Mouse (Mus musculus) kidney, embryonic 15.5 days (tissue): ENCODE results near the gene Rnf217. TPM values are rescaled to one million over a fixed set of nuclear protein-coding genes. Genes with fewer than 3 reads are reported as not detected.

Experiments used
- ATAC-seq: fragments of 200-750 bp; cut with Nextera tagmentation; replicated peaks from 2 replicates; pipeline ENCODE4 v1.8.0; 2017; ENCODE audit warnings: moderate TSS enrichment; ENCODE audit not compliant: low FRiP score
- H3K27ac ChIP-seq: fragments of 300-500 bp; sonication (generic); 2 replicates; pipeline ENCODE4 v1.5.1; 2015; ENCODE audit warnings: mild to moderate bottlenecking, inconsistent platforms
- H3K27me3 ChIP-seq: fragments of 300-500 bp; sonication (generic); 2 replicates; pipeline ENCODE4 v1.6.1; 2015; ENCODE audit warnings: inconsistent platforms
- H3K36me3 ChIP-seq: fragments of 300-500 bp; sonication (generic); 2 replicates; pipeline ENCODE4 v1.6.1; 2015; ENCODE audit warnings: inconsistent platforms
- H3K4me1 ChIP-seq: fragments of 300-500 bp; sonication (generic); 2 replicates; pipeline ENCODE4 v1.6.1; 2015; ENCODE audit warnings: inconsistent platforms
- H3K4me2 ChIP-seq: fragments of 300-500 bp; sonication (generic); 2 replicates; pipeline ENCODE4 v1.6.1; 2015; ENCODE audit warnings: moderate library complexity, mild to moderate bottlenecking, inconsistent platforms
- H3K4me3 ChIP-seq: fragments of 300-500 bp; sonication (generic); replicated peaks from 2 replicates; pipeline ENCODE4 v1.5.1; 2015; ENCODE audit warnings: mild to moderate bottlenecking, inconsistent platforms
- H3K9ac ChIP-seq: fragments of 300-500 bp; sonication (generic); 2 replicates; pipeline ENCODE4 v1.6.1; 2015; ENCODE audit warnings: mild to moderate bottlenecking, inconsistent platforms
- H3K9me3 ChIP-seq: fragments of 300-500 bp; sonication (generic); replicated peaks from 2 replicates; pipeline ENCODE4 v1.6.1; 2016; ENCODE audit warnings: inconsistent platforms
- WGBS: fragments of 180-500 bp; shearing (Covaris S2); methylation state at CpG from one replicate; pipeline ENCODE4 v1.1.7; 2015; ENCODE audit warnings: mixed read lengths; 5-methylcytosine and 5-hydroxymethylcytosine counted together
- polyA plus RNA-seq: library from polyadenylated mRNA; unstranded; fragments of >200 nt; fragmentation: Nextera tagmentation; extraction: Ambion mirVana; gene quantifications from 2 replicates; pipeline ENCODE4 v1.2.1, GENCODE M21; 2015

Rnf217 gene
- polyA plus RNA-seq, 1 experiment from 2014 or later: 1.5 TPM

DNA sequence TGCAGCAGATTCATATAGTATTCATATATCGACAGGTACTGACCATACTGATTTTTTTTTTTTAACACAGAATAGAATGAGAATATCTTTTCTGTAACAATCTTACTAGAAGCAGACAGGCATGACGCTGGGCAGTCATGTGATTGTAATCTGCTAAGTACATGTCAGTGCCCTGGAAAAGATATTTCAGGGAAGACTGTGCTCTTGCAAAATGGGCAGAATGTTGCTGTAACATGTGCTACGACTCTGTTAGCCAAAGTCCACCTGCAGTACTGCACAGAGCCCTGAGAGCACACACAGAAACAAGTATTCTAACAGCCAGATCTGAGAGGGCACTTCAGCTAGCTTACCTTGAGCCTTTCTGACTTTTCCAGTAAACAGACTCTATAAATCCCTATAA is 83.3 kb downstream of the Rnf217 start:
- H3K27ac ChIP-seq: no peak overlapping the region
- H3K9me3 ChIP-seq: no peaks in the 10 kb centered on the region
- H3K4me1 ChIP-seq: no peaks in the 10 kb centered on the region
- H3K27me3 ChIP-seq: no peaks in the 10 kb centered on the region
- H3K9ac ChIP-seq: no peak overlapping the region
- no peak overlapping the region for H3K4me2 ChIP-seq
- no peak for ATAC-seq
- 84% methylated on average over 3 of the region's 3 CpGs for WGBS
- peaks cover 7% of the 10 kb centered on the region; the same call in 1 of the 2 replicates for H3K36me3 ChIP-seq
- H3K4me3 ChIP-seq: no peak overlapping the region

DNA sequence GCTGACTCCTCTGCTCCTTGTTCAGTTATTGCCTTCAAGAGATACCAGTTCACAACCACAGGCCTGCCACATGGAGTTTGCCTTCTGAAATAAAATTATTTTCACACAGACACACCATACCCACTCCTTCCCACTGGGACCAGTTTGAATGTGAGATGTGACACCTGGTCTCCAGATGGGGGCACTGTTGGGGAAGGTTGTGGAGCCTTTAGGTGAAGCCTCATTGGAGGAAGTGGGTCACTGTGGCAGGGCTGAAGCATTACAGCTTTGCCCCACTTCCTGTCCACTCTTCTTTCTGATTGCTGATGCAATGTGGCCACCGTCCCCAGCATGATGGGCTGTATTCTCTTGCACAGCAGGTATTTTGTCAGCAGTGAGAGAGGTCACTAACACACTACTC is 89.6 kb downstream of the Rnf217 start:
- Histone ChIP-seq H3K36me3 (peaks cover 9% of the 10 kb centered on the region; the same call in 1 of the 2 replicates), H3K4me3 (no peak overlapping the region), H3K4me2 (no peak overlapping the region), H3K27me3 (no peaks in the 10 kb centered on the region), H3K4me1 (no peaks in the 10 kb centered on the region), H3K9ac (no peak overlapping the region), H3K27ac (no peak overlapping the region), H3K9me3 (no peaks in the 10 kb centered on the region)
- WGBS: 71% methylated on average over 1 of the region's 1 CpGs
- no peak for ATAC-seq

DNA sequence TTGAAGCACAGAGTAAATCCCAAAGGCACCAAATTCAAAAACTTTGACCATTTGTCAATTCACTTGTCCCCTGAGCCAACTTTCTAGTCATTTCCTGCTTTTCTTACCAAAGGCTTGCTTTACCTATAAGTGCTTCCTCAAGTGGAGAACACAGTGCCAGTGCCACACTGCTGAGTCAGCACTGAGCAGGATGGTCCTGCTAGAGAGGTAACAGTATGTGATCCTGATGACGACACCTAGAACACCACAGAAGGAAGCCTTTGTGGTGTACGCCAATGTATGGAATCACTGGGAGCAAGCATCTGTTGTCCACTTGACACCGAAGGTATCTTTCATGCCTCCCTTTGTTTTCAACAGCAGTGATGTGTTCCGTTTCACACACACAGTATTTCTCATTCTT is 90.8 kb downstream of the Rnf217 start:
- WGBS: 91% methylated on average over 4 of the region's 4 CpGs
- H3K4me1 ChIP-seq: no peaks in the 10 kb centered on the region
- H3K27ac ChIP-seq: no peak overlapping the region
- no peak overlapping the region for H3K4me2 ChIP-seq
- no peaks in the 10 kb centered on the region for H3K9me3 ChIP-seq
- ATAC-seq: no peak
- peaks cover 9% of the 10 kb centered on the region; the same call in 1 of the 2 replicates for H3K36me3 ChIP-seq
- no peak overlapping the region for H3K4me3 ChIP-seq
- H3K9ac ChIP-seq: no peak overlapping the region
- H3K27me3 ChIP-seq: no peaks in the 10 kb centered on the region

DNA sequence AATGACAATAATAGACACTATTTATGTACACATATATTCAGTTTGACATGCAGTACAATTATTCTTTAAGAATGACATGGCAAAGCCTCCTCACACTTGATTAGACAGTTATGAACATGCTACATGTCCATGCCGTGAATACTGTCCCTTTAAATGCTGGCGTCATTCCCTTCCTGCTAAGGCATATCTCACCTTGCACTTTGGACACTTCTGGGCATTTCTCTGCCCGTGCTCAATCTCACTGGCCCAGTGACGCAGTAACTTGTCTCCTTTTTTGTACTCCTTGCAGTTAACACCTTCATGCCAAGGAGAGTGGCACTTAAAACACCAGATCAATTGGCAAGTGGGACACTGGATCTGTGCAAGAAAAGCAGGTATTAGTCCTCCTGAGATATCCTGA is 91.8 kb downstream of the Rnf217 start:
- Histone ChIP-seq H3K9me3 (no peaks in the 10 kb centered on the region), H3K4me2 (no peak overlapping the region), H3K36me3 (peaks cover 9% of the 10 kb centered on the region; the same call in 1 of the 2 replicates), H3K4me1 (no peaks in the 10 kb centered on the region), H3K4me3 (no peak overlapping the region), H3K27me3 (no peaks in the 10 kb centered on the region), H3K9ac (no peak overlapping the region), H3K27ac (no peak overlapping the region)
- WGBS: 59% methylated on average over 4 of the region's 4 CpGs
- ATAC-seq: no peak

DNA sequence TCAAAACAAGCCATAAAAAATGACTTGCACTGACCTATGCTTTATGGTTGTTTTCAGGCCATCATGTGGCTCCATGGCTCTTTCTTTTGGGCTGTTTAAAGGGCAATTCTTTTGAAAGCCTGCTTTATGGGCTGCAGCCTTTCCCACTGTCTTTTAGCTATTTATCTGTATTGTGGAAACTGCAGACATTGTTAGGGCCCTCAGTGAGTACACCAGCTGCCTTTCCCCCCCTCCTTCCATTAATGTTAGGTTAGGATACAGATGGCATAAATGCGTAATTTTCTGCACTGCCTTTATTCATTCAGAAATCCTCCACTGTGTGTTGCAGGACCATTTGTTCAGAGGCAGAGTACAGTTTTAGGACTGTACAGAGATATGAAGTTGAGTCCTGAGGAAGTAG is 93.1 kb downstream of the Rnf217 start:
- no peak overlapping the region for H3K9ac ChIP-seq
- no peak overlapping the region for H3K4me2 ChIP-seq
- no peak overlapping the region for H3K27ac ChIP-seq
- peaks cover 4% of the 10 kb centered on the region; the same call in 1 of the 2 replicates for H3K36me3 ChIP-seq
- no peak overlapping the region for H3K4me3 ChIP-seq
- no peak for ATAC-seq
- WGBS: 50% methylated on average over 1 of the region's 1 CpGs
- no peaks in the 10 kb centered on the region for H3K4me1 ChIP-seq
- no peaks in the 10 kb centered on the region for H3K27me3 ChIP-seq
- H3K9me3 ChIP-seq: no peaks in the 10 kb centered on the region

DNA sequence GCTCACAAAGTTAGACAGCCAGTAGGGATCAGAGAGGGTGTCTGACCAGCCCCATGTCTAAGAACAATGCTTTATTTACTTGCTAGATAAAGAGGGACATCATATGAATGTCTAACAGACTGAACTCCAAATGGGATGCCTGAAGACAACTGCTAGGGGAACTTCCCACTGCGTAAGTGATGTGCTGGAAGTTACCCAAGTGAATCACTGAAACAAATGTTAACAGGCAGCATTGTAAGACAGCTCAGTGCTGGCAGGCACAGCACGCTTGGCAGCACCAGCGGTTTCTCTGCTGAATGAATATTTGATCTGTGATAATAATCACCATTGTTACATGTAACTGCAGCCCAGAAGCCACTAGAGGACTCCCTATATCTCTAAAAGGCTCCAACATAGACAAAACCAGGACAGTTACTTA is 104.8 kb downstream of the Rnf217 start:
- no peak for ATAC-seq
- no peaks in the 10 kb centered on the region for H3K27me3 ChIP-seq
- H3K4me3 ChIP-seq: no peak overlapping the region
- H3K9ac ChIP-seq: no peak overlapping the region
- H3K4me1 ChIP-seq: no peaks in the 10 kb centered on the region
- no peak overlapping the region for H3K27ac ChIP-seq
- WGBS: 81% methylated on average over 3 of the region's 3 CpGs
- H3K36me3 ChIP-seq: peaks cover 15% of the 10 kb centered on the region; the same call in 1 of the 2 replicates
- no peak overlapping the region for H3K4me2 ChIP-seq
- H3K9me3 ChIP-seq: no peaks in the 10 kb centered on the region

DNA sequence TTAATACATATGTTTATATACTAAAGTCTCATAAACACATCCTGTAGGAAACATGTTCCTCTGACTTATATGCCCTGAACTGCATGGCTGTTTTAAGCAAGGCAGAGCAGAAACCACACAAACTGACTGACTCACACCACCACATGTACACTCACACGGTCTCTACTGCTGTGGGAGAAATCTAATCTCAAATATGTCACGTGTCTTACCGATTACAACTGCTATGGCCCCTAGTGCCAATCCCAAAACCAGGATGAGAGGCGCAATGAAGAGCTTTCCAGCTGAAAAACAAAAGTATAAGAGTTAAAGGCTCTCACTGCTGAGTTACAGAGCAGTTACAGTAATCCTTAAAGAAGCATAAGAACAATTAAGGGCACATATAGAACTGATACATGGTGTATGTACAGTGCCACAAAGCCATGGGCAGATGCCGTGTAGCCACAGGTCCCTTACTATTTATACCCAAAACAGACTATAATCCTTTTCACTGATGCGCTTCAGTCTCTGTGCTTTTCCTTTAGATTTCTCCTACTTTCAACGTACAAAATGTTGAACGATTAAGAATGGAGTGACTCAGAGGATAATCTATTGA is 105.3 kb downstream of the Rnf217 start:
- no peaks in the 10 kb centered on the region for H3K4me1 ChIP-seq
- no peak overlapping the region for H3K4me2 ChIP-seq
- H3K27me3 ChIP-seq: no peaks in the 10 kb centered on the region
- no peak overlapping the region for H3K9ac ChIP-seq
- 88% methylated on average over 8 of the region's 8 CpGs for WGBS
- peaks cover 10% of the 10 kb centered on the region; the same call in 1 of the 2 replicates for H3K36me3 ChIP-seq
- no peak for ATAC-seq
- H3K27ac ChIP-seq: no peak overlapping the region
- H3K9me3 ChIP-seq: no peaks in the 10 kb centered on the region
- H3K4me3 ChIP-seq: no peak overlapping the region

DNA sequence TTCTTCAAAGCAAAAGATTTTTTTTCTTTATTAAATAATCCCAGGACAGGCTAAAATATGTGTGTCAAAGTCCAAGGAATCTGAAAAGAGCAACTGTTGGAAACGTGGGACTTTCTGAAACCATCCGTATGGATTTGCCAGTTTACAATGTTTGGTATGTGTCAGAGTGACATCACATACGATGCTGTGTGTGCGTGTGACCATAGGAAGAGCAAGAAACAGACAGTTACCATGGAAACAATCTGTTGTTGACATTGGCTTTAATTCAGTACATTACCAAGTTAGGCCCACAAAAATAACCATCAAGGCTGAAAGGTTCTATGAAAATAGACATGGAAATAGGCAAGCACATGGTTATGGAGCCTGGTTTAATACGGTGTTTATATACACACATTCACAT is 107.3 kb downstream of the Rnf217 start:
- H3K4me1 ChIP-seq: no peaks in the 10 kb centered on the region
- no peak for ATAC-seq
- H3K27ac ChIP-seq: no peak overlapping the region
- H3K9ac ChIP-seq: no peak overlapping the region
- no peak overlapping the region for H3K4me3 ChIP-seq
- 65% methylated on average over 5 of the region's 5 CpGs for WGBS
- no peak overlapping the region for H3K4me2 ChIP-seq
- peaks cover 6% of the 10 kb centered on the region; the same call in 1 of the 2 replicates for H3K36me3 ChIP-seq
- no peaks in the 10 kb centered on the region for H3K9me3 ChIP-seq
- H3K27me3 ChIP-seq: no peaks in the 10 kb centered on the region

DNA sequence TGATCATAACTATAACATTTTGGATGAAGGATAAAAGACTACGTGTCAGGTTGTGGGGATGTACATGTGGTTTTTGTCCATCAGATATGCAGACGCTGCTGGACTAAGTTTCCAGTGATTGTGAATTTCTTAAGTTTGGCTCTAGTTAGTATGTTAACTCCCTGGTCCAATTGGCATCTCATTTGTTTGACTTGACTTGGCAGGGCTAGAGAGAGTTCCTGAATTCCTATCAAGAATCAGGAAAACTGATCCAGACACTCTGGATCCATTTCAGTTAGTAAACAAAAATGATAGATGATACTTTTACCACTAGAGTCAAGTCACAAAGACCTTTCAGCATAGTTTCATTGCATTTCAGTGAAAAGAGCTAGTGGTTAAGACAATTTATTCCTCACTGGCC is 112.1 kb downstream of the Rnf217 start:
- no peak overlapping the region for H3K9ac ChIP-seq
- ATAC-seq: no peak
- H3K36me3 ChIP-seq: no peaks in the 10 kb centered on the region
- H3K4me3 ChIP-seq: no peak overlapping the region
- WGBS: 87% methylated on average over 2 of the region's 2 CpGs
- no peaks in the 10 kb centered on the region for H3K9me3 ChIP-seq
- no peak overlapping the region for H3K27ac ChIP-seq
- no peaks in the 10 kb centered on the region for H3K27me3 ChIP-seq
- H3K4me1 ChIP-seq: no peaks in the 10 kb centered on the region
- no peak overlapping the region for H3K4me2 ChIP-seq

DNA sequence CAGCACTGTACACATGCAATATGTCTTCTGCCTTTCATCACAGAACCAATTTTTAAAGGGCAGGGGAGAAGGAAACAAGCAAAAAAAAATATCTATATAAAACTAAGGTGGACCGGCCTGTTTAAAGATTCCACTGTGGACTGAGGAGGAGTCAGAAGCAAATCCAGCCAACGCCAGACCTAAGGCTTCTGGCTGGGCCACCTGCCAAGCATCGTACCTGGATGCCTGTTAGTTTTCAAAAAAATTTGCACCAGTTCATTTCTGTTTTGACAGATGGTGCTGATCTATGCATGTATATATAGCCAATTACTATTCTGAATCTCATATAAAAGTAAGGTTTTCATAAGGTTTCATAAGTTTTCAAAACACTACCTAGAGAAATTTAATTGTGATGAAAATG is 113.2 kb downstream of the Rnf217 start:
- no peaks in the 10 kb centered on the region for H3K4me1 ChIP-seq
- WGBS: 84% methylated on average over 3 of the region's 3 CpGs
- H3K36me3 ChIP-seq: no peaks in the 10 kb centered on the region
- H3K9ac ChIP-seq: no peak overlapping the region
- H3K9me3 ChIP-seq: no peaks in the 10 kb centered on the region
- H3K4me2 ChIP-seq: no peak overlapping the region
- no peaks in the 10 kb centered on the region for H3K27me3 ChIP-seq
- ATAC-seq: no peak
- H3K27ac ChIP-seq: no peak overlapping the region
- no peak overlapping the region for H3K4me3 ChIP-seq

DNA sequence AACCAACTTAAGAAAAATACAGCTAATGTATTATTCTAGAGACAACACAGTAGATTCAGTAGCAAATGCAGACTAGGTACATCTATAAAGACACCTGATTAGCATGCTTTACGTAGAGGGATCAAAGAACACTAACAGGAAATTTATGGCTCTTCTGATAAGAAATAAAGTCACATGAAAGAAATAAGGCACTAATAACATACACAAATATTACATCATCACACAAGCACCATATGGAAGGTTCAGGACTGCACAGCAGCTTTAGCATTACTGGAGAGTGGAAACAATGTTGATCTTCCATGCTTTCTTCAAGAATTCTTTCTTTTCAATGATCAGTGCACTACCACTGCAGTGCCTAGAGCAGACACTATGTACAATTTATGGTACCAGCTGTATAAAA is 114.7 kb downstream of the Rnf217 start:
- Histone ChIP-seq H3K36me3 (peaks cover 13% of the 10 kb centered on the region; the same call in 1 of the 2 replicates), H3K4me1 (no peaks in the 10 kb centered on the region), H3K27ac (no peak overlapping the region), H3K4me3 (no peak overlapping the region), H3K27me3 (no peaks in the 10 kb centered on the region), H3K9me3 (no peaks in the 10 kb centered on the region), H3K4me2 (no peak overlapping the region), H3K9ac (no peak overlapping the region)
- ATAC-seq: no peak
- 80% methylated on average over 1 of the region's 1 CpGs for WGBS

DNA sequence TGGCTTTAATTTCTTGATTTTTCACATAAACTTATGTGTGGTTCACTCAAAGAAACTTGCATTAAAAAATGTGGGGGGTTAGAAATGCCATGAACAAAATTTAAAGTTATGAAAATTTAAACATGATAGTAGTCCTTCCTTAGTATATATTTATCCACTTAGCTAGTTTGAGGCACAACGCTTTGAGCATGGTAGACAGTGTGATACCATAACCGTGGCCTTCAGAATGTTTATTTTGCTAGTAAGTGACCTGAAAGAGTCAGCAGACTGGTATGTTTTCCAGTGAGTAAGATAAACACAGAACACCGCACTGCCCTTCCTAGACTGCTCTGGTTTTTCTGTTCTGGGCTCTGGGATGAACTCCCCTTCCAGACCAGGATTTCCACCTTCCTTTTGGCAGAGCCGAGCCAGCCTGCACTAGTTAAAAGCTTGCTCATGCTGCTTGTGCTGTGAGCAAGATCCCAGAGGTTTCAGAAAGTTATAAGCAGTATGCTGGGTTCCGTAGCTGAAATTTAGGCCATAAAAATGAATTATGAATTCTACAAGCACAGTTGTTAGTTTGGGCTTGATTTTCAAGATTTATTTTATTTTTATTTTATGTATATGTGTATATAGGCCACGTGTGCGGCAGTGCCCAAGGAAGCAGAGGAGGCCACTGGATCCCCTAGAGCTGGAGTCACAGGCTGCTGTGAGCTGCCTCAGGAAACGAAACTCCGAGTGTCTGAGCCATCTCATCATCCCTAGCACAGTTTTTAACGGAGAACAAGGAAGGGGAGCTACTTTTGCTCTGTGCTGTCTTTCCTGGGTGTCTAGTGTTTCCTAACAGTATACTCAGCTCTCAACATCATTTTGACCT is 141.7 kb downstream of the Rnf217 start:
- 25% methylated on average over 10 of the region's 10 CpGs for WGBS
- H3K27me3 ChIP-seq: no peaks in the 10 kb centered on the region
- H3K4me2 ChIP-seq: no peak overlapping the region
- no peak overlapping the region for H3K27ac ChIP-seq
- H3K4me1 ChIP-seq: no peaks in the 10 kb centered on the region
- H3K9me3 ChIP-seq: no peaks in the 10 kb centered on the region
- no peak overlapping the region for H3K4me3 ChIP-seq
- peak; percentile 73 for ATAC-seq
- H3K9ac ChIP-seq: no peak overlapping the region
- no peaks in the 10 kb centered on the region for H3K36me3 ChIP-seq
